In the genomic region with DNA sequence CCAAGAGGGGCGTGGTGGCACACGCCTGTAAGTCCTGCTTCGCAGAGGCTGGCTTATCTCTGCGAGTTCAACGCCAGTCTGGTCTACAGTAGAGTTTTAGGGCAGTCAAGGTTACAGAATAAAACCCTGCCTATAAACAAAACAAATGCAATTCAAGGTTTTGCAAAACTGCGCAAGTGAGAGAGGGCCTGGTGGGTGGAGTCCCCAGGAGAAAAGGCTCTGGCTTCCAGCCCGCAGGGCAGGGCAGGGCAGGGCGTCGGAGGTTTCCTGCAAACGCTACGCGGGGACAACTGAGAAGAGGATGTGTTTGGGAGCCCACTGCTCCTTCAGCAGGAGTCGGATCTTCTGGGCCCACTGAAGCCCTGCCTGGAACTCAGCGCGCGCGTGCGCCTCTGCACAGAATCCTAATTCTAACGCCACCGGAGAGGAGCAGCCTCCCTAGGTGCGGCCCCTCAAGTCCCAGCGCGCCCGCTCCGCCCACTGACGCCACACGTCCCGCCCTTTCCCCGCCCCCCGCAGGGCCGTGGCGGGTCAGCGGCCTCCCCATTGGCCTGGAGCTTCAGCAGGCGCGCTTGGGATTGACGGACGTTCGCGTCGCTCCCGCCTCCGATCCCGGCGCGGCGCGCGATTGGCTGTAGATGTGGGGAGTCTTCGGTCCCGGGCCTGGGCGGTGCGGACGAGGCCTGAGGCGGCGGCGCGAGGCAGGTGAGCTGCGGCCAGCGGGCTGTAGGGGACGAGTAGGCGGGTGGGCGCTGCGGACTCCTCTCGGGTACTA, we compare ENCODE assay signal across 8 mouse cellular contexts. TPM values are rescaled to one million over a fixed set of nuclear protein-coding genes. Genes with fewer than 3 reads are reported as not detected.
DNase-seq lines count a peak whose midpoint lies in the region; ATAC-seq and TF ChIP-seq lines count a peak whose summit lies in the region.

Sun1 (plus strand) TSS at position 643 of the 775 bp plus-strand sequence.

- H3K4me1 ChIP-seq in embryonic facial prominence, embryonic 13.5 days, result peaks cover 25% of the 10 kb centered on the region
- H3K4me1 ChIP-seq in kidney, adult 2 months (ENCODE audit: control insufficient read depth, insufficient read depth, low read length), result peaks cover 7% of the 10 kb centered on the region; the same call in 1 of the 2 replicates
- peaks cover 18% of the 10 kb centered on the region for H3K4me1 ChIP-seq in limb, embryonic 12.5 days (replicated peaks)
- H3K4me1 ChIP-seq in midbrain, embryonic 15.5 days, result peaks cover 23% of the 10 kb centered on the region
- H3K4me1 ChIP-seq in spleen, adult 2 months (ENCODE audit: control insufficient read depth, insufficient read depth, insufficient read length), result peaks cover 21% of the 10 kb centered on the region; the same call in 1 of the 2 replicates

- no peaks in the 10 kb centered on the region for H3K27me3 ChIP-seq in embryonic facial prominence, embryonic 13.5 days
- no peaks in the 10 kb centered on the region for H3K27me3 ChIP-seq in kidney, adult 2 months (replicated peaks; ENCODE audit: control insufficient read depth, insufficient read depth, low read length)
- H3K27me3 ChIP-seq in limb, embryonic 12.5 days, result no peaks in the 10 kb centered on the region
- no peaks in the 10 kb centered on the region for H3K27me3 ChIP-seq in midbrain, embryonic 15.5 days (replicated peaks)
- H3K27me3 ChIP-seq in spleen, adult 2 months (ENCODE audit: control insufficient read depth, insufficient read depth, low read length), result no peaks in the 10 kb centered on the region

- no peaks in the 10 kb centered on the region for H3K9me3 ChIP-seq in embryonic facial prominence, embryonic 13.5 days
- no peaks in the 10 kb centered on the region for H3K9me3 ChIP-seq in limb, embryonic 12.5 days
- H3K9me3 ChIP-seq in midbrain, embryonic 15.5 days, result no peaks in the 10 kb centered on the region

- TF ChIP-seq POLR2A in kidney, adult 2 months (IDR thresholded peaks at IDR 0.05; ENCODE audit: low read depth, low read length), result peak; percentile 22
- peak; percentile 37 for TF ChIP-seq POLR2A in spleen, adult 2 months (IDR thresholded peaks at IDR 0.05; ENCODE audit: low read depth, low read length)

- WGBS in embryonic facial prominence, embryonic 13.5 days, result under 1% methylated on average over 58 of the region's 64 CpGs
- WGBS in kidney, adult 2 months, result 1% methylated on average over 64 of the region's 64 CpGs
- 1% methylated on average over 64 of the region's 64 CpGs for WGBS in limb, embryonic 12.5 days
- under 1% methylated on average over 62 of the region's 64 CpGs for WGBS in midbrain, embryonic 15.5 days
- WGBS in spleen, adult 2 months, result under 1% methylated on average over 64 of the region's 64 CpGs

- TF ChIP-seq CTCF in kidney, adult 2 months (conservative IDR thresholded peaks at IDR 0.05; ENCODE audit: insufficient read depth, insufficient read length, low read depth, low read length), result no peak
- TF ChIP-seq CTCF in spleen, adult 2 months (IDR thresholded peaks at IDR 0.05; ENCODE audit: extremely low read depth, insufficient read depth, insufficient read length, insufficient replicate concordance), result no peak

- no peaks in the 10 kb centered on the region; the same call in 1 of the 2 replicates for H3K36me3 ChIP-seq in embryonic facial prominence, embryonic 13.5 days
- H3K36me3 ChIP-seq in kidney, adult 2 months (ENCODE audit: control insufficient read depth, insufficient read depth, low read length), result no peaks in the 10 kb centered on the region
- H3K36me3 ChIP-seq in limb, embryonic 12.5 days, result no peaks in the 10 kb centered on the region
- no peaks in the 10 kb centered on the region for H3K36me3 ChIP-seq in midbrain, embryonic 15.5 days (replicated peaks)
- H3K36me3 ChIP-seq in spleen, adult 2 months (ENCODE audit: control insufficient read depth, insufficient read depth, low read length), result 0 out of 2 replicates have a peak, but pooled peaks cover 1% of the 10 kb centered on the region

- ATAC-seq in embryonic facial prominence, embryonic 13.5 days (ENCODE audit: insufficient number of reproducible peaks, insufficient read depth, low FRiP score, low TSS enrichment, low read depth), result peak; percentile 98
- peak; percentile 98 for ATAC-seq in limb, embryonic 12.5 days (ENCODE audit: insufficient number of reproducible peaks, insufficient read depth, low FRiP score, low TSS enrichment, low read depth)
- peak; percentile 99 for ATAC-seq in midbrain, embryonic 15.5 days (replicated peaks)

- peak; percentile 100 for DNase-seq in 3134 (ENCODE audit: extremely low read depth, insufficient read length, low spot score)
- DNase-seq in adrenal gland, postnatal 36 days, result peak; percentile 99
- DNase-seq in heart, adult 18-20 months, result peak; percentile 99
- DNase-seq in kidney, adult 2 months, result peak; percentile 99
- peak; percentile 92 to 97 for DNase-seq in spleen, adult 2 months (ENCODE audit: low read depth in 1 of 2, low spot score in 2 of 2)

- H3K4me3 ChIP-seq in embryonic facial prominence, embryonic 13.5 days, result peak within 1 kb of the TSS; percentile 98
- peak within 1 kb of the TSS; percentile 86 for H3K4me3 ChIP-seq in kidney, adult 2 months (ENCODE audit: insufficient read depth, low read depth, low read length)
- H3K4me3 ChIP-seq in limb, embryonic 12.5 days (replicated peaks), result peak within 1 kb of the TSS; percentile 95
- peak within 1 kb of the TSS; percentile 94 for H3K4me3 ChIP-seq in midbrain, embryonic 15.5 days
- H3K4me3 ChIP-seq in spleen, adult 2 months (ENCODE audit: extremely low read depth, insufficient read depth, insufficient read length), result peak within 1 kb of the TSS; percentile 80

- peak within 1 kb of the TSS; percentile 88 for H3K27ac ChIP-seq in embryonic facial prominence, embryonic 13.5 days
- peak within 1 kb of the TSS; percentile 57 for H3K27ac ChIP-seq in kidney, adult 2 months (ENCODE audit: insufficient read depth, low read depth, low read length)
- peak within 1 kb of the TSS; percentile 86 for H3K27ac ChIP-seq in limb, embryonic 12.5 days
- peak within 1 kb of the TSS; percentile 84 for H3K27ac ChIP-seq in midbrain, embryonic 15.5 days
- H3K27ac ChIP-seq in spleen, adult 2 months (ENCODE audit: insufficient read depth, low read length), result peak within 1 kb of the TSS; percentile 86

- peak within 1 kb of the TSS; percentile 76 for H3K4me2 ChIP-seq in embryonic facial prominence, embryonic 13.5 days
- peak within 1 kb of the TSS; percentile 86 for H3K4me2 ChIP-seq in limb, embryonic 12.5 days
- peak within 1 kb of the TSS; percentile 72 for H3K4me2 ChIP-seq in midbrain, embryonic 15.5 days

- peak within 1 kb of the TSS; percentile 92 for H3K9ac ChIP-seq in embryonic facial prominence, embryonic 13.5 days
- H3K9ac ChIP-seq in limb, embryonic 12.5 days (replicated peaks), result peak within 1 kb of the TSS; percentile 89
- H3K9ac ChIP-seq in midbrain, embryonic 15.5 days, result peak within 1 kb of the TSS; percentile 86

RNA-seq across cellular contexts. Expression of gene Sun1, which starts in this region (rescaled TPM):
- total RNA-seq in adrenal gland, postnatal 36 days (2021), result 100 to 1,000 TPM in 1 of 2 experiments, 10 to 100 TPM in 1; 73.4 to 105 TPM
- polyA plus RNA-seq in embryonic facial prominence, embryonic 13.5 days (2015; fragmentation: Nextera tagmentation; extraction: Ambion mirVana), result 51.5 and 53.0 TPM in 2 replicates
- total RNA-seq in heart, adult 18-20 months (2021), result 10 to 100 TPM; 48.3 to 56.7 TPM
- 40.0 and 41.0 TPM in 2 replicates for polyA plus RNA-seq in kidney, adult 2 months (2012; rRNA removed)
- 54.0 and 54.9 TPM in 2 replicates for polyA plus RNA-seq in limb, embryonic 12.5 days (2016; fragmentation: Nextera tagmentation; extraction: Ambion mirVana)
- polyA plus RNA-seq in midbrain, embryonic 15.5 days (2015; fragmentation: Nextera tagmentation; extraction: Ambion mirVana), result 51.3 and 54.3 TPM in 2 replicates
- 23.8 and 24.7 TPM in 2 replicates for polyA plus RNA-seq in spleen, adult 2 months (2012; rRNA removed)

Comparison
In these comparisons a context has a peak if more than half of its experiments do, and no peak if none do; other contexts are left out.
1. Peak in every context shown above with its lines: DNase-seq, ATAC-seq, H3K4me3 ChIP-seq and H3K27ac ChIP-seq.